Mouse (Mus musculus) adrenal gland, postnatal 14 days (tissue): ENCODE measurements at regions not wholly inside any gene's neighbourhood (a gene's known extent, or its start where the extent isn't known, plus 50 kb on each side); places are given as distances from the start of the nearest gene placed in this dataset.

Source experiments
- DNase-seq: peaks from one replicate; pipeline ENCODE4 v3.0.0; 2021; ENCODE audit warnings: mixed read lengths

DNA sequence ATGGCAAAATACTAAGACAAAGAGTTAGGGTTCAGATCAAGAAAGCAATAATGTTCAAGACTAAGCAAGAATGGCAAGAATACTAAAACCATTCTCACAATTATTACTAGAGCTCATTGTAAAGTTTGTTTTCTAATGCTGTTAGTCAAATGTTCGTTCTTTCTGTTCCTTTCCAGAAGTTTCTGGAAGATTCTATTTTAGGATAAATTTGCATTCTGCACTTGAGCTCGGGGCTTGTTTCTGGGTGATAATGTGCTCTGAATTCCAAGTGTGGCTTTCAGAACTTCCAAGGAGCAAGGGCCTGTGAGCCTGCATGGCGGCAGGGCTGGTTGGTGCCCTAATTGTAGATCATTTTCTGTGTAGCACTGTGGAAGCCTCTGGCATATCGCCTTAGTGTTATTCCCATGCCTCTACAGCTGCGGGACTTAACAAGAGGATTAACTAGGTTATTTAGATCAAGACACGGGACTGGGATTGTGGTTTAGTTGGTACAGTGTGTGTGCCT is 57.1 kb upstream of the Sash1 start:
- DNase-seq, result no peak

DNA sequence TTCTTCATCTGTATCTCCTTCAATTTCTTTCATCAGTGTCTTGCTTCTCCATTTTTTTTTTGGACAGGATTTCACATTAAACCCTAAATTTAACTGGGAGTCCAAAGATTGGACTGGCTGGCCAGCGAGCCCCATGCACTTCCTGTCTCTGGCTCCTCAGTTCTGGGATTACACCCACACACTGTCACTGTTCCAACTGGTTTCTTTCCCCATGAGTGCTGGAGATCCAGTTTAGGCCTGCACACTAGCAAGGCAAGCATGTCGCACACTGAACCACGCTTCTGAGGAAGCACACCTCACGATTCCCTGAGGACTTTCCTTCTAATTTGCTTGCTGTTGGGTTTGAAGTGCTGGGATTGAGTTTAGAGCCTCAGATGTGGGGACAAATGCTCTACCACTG is 50.5 kb upstream of the Sash1 start:
- DNase-seq, result no peak
